Mouse (Mus musculus): ENCODE results near the gene Foxp3.

Gene Foxp3

GRCm38 (mm10) chrX:7617889-7618551 lies 44.6 kb downstream of the Foxp3 start:
- DNase-seq (ENCODE audit: low read depth), result no peak

- no peak for DNase-seq (ENCODE audit: low read depth)
Observed at GRCm38 (mm10) chrX:7632560-7632959, 59.1 kb downstream of the Foxp3 start.

- DNase-seq (ENCODE audit: low read depth), result no peak
Observed at GRCm38 (mm10) chrX:7635101-7635500, 61.7 kb downstream of the Foxp3 start.

DNA sequence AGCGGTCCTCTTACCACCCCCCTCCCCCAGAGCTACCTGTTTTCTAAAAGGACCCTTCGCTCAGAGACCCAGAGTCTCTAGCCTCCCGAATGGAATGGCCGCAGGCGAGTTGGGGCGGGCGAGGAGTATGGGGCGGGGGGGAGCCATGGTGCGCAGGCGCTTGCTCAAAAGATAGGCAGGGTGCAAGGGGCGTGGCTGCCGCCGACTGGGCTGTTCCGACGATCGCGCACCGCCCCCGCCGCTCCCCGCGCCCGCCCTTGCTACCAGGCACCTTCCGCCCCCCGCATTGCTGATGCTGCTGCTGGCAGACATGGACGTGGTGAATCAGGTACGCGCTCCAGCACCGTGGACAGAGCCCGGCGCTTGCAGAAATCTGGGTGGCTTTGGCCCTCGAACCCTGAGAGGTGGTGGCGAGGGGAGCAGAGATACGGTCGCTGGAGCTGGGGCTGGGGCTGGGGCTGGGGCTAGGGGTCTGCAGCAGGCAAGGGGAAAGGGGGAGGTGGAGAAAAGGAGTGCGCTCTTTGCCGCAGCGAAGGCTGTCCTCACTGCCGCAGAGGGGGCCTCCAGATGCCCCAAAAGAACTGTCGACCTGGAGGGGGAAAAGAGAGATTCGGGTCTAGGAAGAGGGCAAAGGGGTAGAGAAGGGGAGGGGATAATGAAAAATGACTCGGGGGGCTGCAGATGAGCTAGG lies 65.1 kb downstream of the Foxp3 start, which contains the start of gene Syp:
Gene Syp, plus strand, starts transcription at position 71 of the 691 bp plus-strand sequence.
- no peak for DNase-seq (ENCODE audit: low read depth)

- no peak for DNase-seq (ENCODE audit: low read depth)
Observed at GRCm38 (mm10) chrX:7639536-7640325, 66.3 kb downstream of the Foxp3 start.

GRCm38 (mm10) chrX:7640785-7641184 lies 67.3 kb downstream of the Foxp3 start:
- no peak for DNase-seq (ENCODE audit: low read depth)

Measured in NIH3T3 (cell line).